Mouse (Mus musculus) bone marrow, adult 2 months (tissue): ENCODE results near the gene Fbxw21.

Experiments
- CTCF ChIP-seq: fragments of 200-500 bp; IDR thresholded peaks from 2 replicates; pipeline ENCODE4 v1.5.1; 2011; ENCODE audit warnings: low read length, control low read depth; ENCODE audit not compliant: control insufficient read depth, insufficient read depth
- POLR2A ChIP-seq: fragments of 200-500 bp; IDR thresholded peaks from 2 replicates; pipeline ENCODE4 v1.6.1; 2011; ENCODE audit warnings: low read depth, mild to moderate bottlenecking, control low read depth, low read length, borderline replicate concordance; ENCODE audit not compliant: control insufficient read depth

DNA sequence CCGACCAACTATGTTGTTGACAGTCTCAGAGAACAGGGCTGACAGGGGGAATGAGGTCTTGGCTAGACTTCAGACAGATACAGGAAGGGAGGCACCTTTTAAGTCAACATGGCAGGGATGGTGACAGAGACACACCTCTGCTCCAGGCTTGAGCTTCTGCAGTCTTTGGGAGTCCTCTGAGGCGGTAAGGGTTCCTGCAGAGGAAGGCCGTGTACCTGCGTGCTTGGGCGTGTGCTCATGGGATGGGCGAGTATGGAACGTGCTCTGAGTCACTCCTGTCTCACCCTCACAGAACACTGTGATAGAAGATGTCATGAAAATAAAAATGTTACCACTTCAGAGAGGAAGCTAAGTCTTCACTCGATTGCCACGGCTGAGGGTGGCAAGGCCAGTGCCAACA, 42.3 kb downstream of the Fbxw21 start:
- TF ChIP-seq CTCF (no peak), POLR2A (no peak)
